Mouse (Mus musculus) lung, adult 2 months (tissue): ENCODE measurements around the gene Ift20. TPM values are rescaled to one million over a fixed set of nuclear protein-coding genes. Genes with fewer than 3 reads are reported as not detected.

Source experiments
- DNase-seq: peaks from one replicate; pipeline ENCODE4 v3.0.0; 2022
- H3K4me1 ChIP-seq: fragments of 200-500 bp; 2 replicates; pipeline ENCODE4 v1.6.1; 2011; ENCODE audit warnings: low read length; ENCODE audit not compliant: control insufficient read depth, insufficient read depth
- H3K4me3 ChIP-seq: fragments of 200-500 bp; replicated peaks from 2 replicates; pipeline ENCODE3; 2011; ENCODE audit warnings: low read depth, mild to moderate bottlenecking, control low read depth, low read length; ENCODE audit errors: extremely low read depth
- CTCF ChIP-seq: fragments of 200-500 bp; IDR thresholded peaks from 2 replicates; pipeline ENCODE4 v1.5.1; 2011; ENCODE audit warnings: mild to moderate bottlenecking, low read length, control low read depth; ENCODE audit not compliant: insufficient read depth
- POLR2A ChIP-seq: fragments of 200-500 bp; IDR thresholded peaks from 2 replicates; pipeline ENCODE4 v1.6.1; 2011; ENCODE audit warnings: low read depth, mild to moderate bottlenecking, control low read depth, low read length, borderline replicate concordance; ENCODE audit errors: extremely low read depth
- WGBS: fragments of 180-500 bp; shearing (Covaris S2); methylation state at CpG from one replicate; pipeline ENCODE4 v1.1.7; 2018; 5-methylcytosine and 5-hydroxymethylcytosine counted together
- polyA plus RNA-seq: library from polyadenylated mRNA; depleted of rRNA; stranded (reverse); fragments of >200 nt; gene quantifications from 2 replicates; pipeline ENCODE4 v1.2.3, GENCODE M21; 2012; rRNA removed

Ift20 gene
- polyA plus RNA-seq: 75.1 and 76.0 TPM in 2 replicates

GRCm38 (mm10) chr11:78536080-78536689, at the start of gene Ift20, which contains the start of gene Tnfaip1:
TSS of gene Ift20 (plus strand) at chr11:78536361.
TSS of gene Tnfaip1 (minus strand) at chr11:78536332.
- peaks cover 10% of the 10 kb centered on the region for H3K4me1 ChIP-seq
- H3K4me3 ChIP-seq: peak within 1 kb of the TSS; percentile 98
- TF ChIP-seq CTCF (no peak), POLR2A (peak; percentile 95)
- WGBS: under 1% methylated on average over 52 of the region's 52 CpGs
- peak; percentile 96 for DNase-seq

GRCm38 (mm10) chr11:78488168-78488567, 48.0 kb upstream of the Ift20 start:
- no peaks in the 10 kb centered on the region for H3K4me1 ChIP-seq
- TF ChIP-seq POLR2A (no peak), CTCF (peak; percentile 85)
- no peak overlapping the region for H3K4me3 ChIP-seq
- DNase-seq: peak; percentile 79
- WGBS: 3% methylated on average over 8 of the region's 8 CpGs

- WGBS: 11% methylated on average over 48 of the region's 48 CpGs
- Histone ChIP-seq H3K4me1 (no peaks in the 10 kb centered on the region), H3K4me3 (no peak overlapping the region)
- DNase-seq: no peak
- no peak for TF ChIP-seq CTCF
- TF ChIP-seq POLR2A: no peak
Observed at GRCm38 (mm10) chr11:78490781-78491241, 45.4 kb upstream of the Ift20 start.

- TF ChIP-seq CTCF: no peak
- TF ChIP-seq POLR2A: no peak
- 5% methylated on average over 6 of the region's 6 CpGs for WGBS
- H3K4me3 ChIP-seq: no peak overlapping the region
- no peak for DNase-seq
- peaks cover 5% of the 10 kb centered on the region; the same call in 1 of the 2 replicates for H3K4me1 ChIP-seq
Observed at GRCm38 (mm10) chr11:78495904-78496303, 40.3 kb upstream of the Ift20 start.

GRCm38 (mm10) chr11:78497071-78497541, 39.1 kb upstream of the Ift20 start:
- no peak for TF ChIP-seq POLR2A
- no peak for TF ChIP-seq CTCF
- H3K4me1 ChIP-seq: peaks cover 5% of the 10 kb centered on the region; the same call in 1 of the 2 replicates
- under 1% methylated on average over 44 of the region's 44 CpGs for WGBS
- H3K4me3 ChIP-seq: peak overlapping the region; percentile 40
- DNase-seq: no peak

GRCm38 (mm10) chr11:78497544-78498522, 38.3 kb upstream of the Ift20 start, which contains the start of gene Sarm1:
TSS of gene Sarm1 (minus strand) at chr11:78497754.
- TF ChIP-seq CTCF (no peak), POLR2A (peak; percentile 59; the same call in 1 of the 2 replicates)
- peaks cover 5% of the 10 kb centered on the region; the same call in 1 of the 2 replicates for H3K4me1 ChIP-seq
- 3% methylated on average over 36 of the region's 36 CpGs for WGBS
- peak within 1 kb of the TSS; percentile 40 for H3K4me3 ChIP-seq
- DNase-seq: peak; percentile 89

GRCm38 (mm10) chr11:78499004-78499403, 37.2 kb upstream of the Ift20 start, which contains the start of gene Vtn:
TSS of gene Vtn (plus strand) at chr11:78499091.
- TF ChIP-seq POLR2A (0 out of 2 replicates have a peak, but pooled peaks have one; percentile 9), CTCF (no peak)
- DNase-seq: no peak
- Histone ChIP-seq H3K4me3 (no peak within 1 kb of the TSS), H3K4me1 (peaks cover 5% of the 10 kb centered on the region; the same call in 1 of the 2 replicates)
- 55% methylated on average over 7 of the region's 7 CpGs for WGBS

- no peak for DNase-seq
- Histone ChIP-seq H3K4me3 (no peak overlapping the region), H3K4me1 (peaks cover 5% of the 10 kb centered on the region; the same call in 1 of the 2 replicates)
- 44% methylated on average over 16 of the region's 16 CpGs for WGBS
- TF ChIP-seq CTCF (no peak), POLR2A (no peak)
Observed at GRCm38 (mm10) chr11:78499543-78499942, 36.6 kb upstream of the Ift20 start.
